Mouse (Mus musculus): Measurements from ENCODE around the gene Wdr62.

GRCm38 (mm10) chr7:30327140-30327539 is 46.9 kb upstream of the Wdr62 start:
- TF ChIP-seq CTCF (IDR thresholded peaks at IDR 0.05; ENCODE audit: low read depth): no peak
- TF ChIP-seq EP300 (IDR thresholded peaks at IDR 0.05; ENCODE audit: low read depth): no peak
